In genomic region chr17:80661896-80662295, GRCm38 (mm10) we compare ENCODE assay signal across 17 mouse cellular contexts.
"Had no signal": no experiment of that assay in that cellular context is flagged by ENCODE, and none has a peak within 500 bp of the region (broad histone marks: within the 10 kb centered on the region; RNA-seq: fewer than 3 reads in every experiment).

No protein-coding gene starts in this region.

- H3K4me1 ChIP-seq: liver, embryonic 13.5 days; stomach, embryonic 15.5 days had no signal

- H3K27me3 ChIP-seq: limb, embryonic 12.5 days; liver, embryonic 13.5 days; midbrain, embryonic 13.5 days; neural tube, embryonic 15.5 days; stomach, embryonic 15.5 days had no signal

- H3K9ac ChIP-seq: limb, embryonic 12.5 days; liver, embryonic 13.5 days; liver, postnatal 0 days; midbrain, embryonic 13.5 days; neural tube, embryonic 15.5 days; stomach, embryonic 15.5 days had no signal

- H3K36me3 ChIP-seq: limb, embryonic 12.5 days; liver, embryonic 13.5 days; midbrain, embryonic 13.5 days; neural tube, embryonic 15.5 days; stomach, embryonic 15.5 days had no signal

- DNase-seq: kidney, adult 11 months; kidney, adult 9 months; kidney, postnatal 36 days; liver; liver, embryonic 13.5 days; liver, postnatal 0 days; lung, postnatal 36 days; right cerebral cortex, adult 18-20 months; right cerebral cortex, postnatal 4 days; thymus, adult 2 months; thymus, postnatal 25 days had no signal

- H3K4me2 ChIP-seq: limb, embryonic 12.5 days; liver, embryonic 13.5 days; midbrain, embryonic 13.5 days; neural tube, embryonic 15.5 days; stomach, embryonic 15.5 days had no signal

- ATAC-seq: liver, postnatal 0 days; midbrain, embryonic 13.5 days had no signal

- H3K4me3 ChIP-seq: limb, embryonic 12.5 days; liver, embryonic 13.5 days; midbrain, embryonic 13.5 days; myocyte; neural tube, embryonic 15.5 days; stomach, embryonic 15.5 days had no signal

- H3K27ac ChIP-seq: kidney, postnatal 0 days; liver, embryonic 13.5 days; midbrain, embryonic 13.5 days; neural tube, embryonic 15.5 days; stomach, embryonic 15.5 days had no signal

- H3K9me3 ChIP-seq: limb, embryonic 12.5 days; liver, embryonic 13.5 days; midbrain, embryonic 13.5 days; neural tube, embryonic 15.5 days; stomach, embryonic 15.5 days had no signal
